Mouse (Mus musculus) G1E-ER4 (cell line): Measurements from ENCODE around the gene Prkag1. TPM values are rescaled to one million over a fixed set of nuclear protein-coding genes. Genes with fewer than 3 reads are reported as not detected.

Experiments used
- GATA1 ChIP-seq: IDR thresholded peaks from one replicate; pipeline ENCODE4 v1.8.0; 2012; ENCODE audit warnings: low read length, inconsistent platforms
- polyA plus RNA-seq: library from polyadenylated mRNA; stranded (reverse); fragments of >175 nt; gene quantifications from 2 replicates; pipeline ENCODE4 v1.2.3, GENCODE M21; 2012

The Prkag1 gene
- polyA plus RNA-seq, 1 experiment, result 155 TPM

DNA sequence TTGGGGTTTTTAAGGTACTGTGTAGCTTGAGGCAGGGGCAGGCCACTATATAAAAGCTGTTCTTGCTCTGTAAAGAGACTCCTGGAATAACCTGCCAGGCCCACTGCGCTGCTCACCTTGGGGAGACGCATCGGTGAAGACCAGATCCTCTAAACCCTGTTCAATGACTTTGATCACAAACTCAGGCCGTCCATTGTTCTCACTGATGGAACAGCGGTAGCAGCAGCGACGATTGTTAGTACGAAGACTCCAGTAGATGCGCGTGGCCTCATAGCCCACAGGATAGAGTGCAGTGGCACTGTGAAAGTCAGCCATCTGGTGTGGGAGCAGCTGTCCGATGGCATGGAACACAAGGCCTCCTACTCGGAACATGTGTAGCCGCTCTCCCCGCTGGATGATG, 7.8 kb upstream of the Prkag1 start:
- TF ChIP-seq GATA1, result no peak

DNA sequence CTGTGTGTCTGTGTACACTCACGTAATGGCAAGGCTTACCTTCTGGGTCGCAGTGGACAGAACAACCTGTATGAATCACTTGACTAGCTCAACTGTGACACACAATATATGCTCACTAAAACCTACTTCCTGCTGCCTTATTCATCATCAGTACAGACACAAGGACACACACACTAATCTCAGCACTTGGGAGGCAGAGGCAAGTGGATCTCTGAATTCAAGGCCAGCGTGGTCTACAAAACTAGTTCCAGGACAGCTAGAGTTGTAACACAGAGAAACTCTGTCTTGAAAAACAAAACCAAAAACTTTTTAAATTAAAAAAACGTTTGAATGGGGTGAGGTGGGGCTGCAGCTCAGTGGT, 6.4 kb upstream of the Prkag1 start:
- TF ChIP-seq GATA1, result no peak

DNA sequence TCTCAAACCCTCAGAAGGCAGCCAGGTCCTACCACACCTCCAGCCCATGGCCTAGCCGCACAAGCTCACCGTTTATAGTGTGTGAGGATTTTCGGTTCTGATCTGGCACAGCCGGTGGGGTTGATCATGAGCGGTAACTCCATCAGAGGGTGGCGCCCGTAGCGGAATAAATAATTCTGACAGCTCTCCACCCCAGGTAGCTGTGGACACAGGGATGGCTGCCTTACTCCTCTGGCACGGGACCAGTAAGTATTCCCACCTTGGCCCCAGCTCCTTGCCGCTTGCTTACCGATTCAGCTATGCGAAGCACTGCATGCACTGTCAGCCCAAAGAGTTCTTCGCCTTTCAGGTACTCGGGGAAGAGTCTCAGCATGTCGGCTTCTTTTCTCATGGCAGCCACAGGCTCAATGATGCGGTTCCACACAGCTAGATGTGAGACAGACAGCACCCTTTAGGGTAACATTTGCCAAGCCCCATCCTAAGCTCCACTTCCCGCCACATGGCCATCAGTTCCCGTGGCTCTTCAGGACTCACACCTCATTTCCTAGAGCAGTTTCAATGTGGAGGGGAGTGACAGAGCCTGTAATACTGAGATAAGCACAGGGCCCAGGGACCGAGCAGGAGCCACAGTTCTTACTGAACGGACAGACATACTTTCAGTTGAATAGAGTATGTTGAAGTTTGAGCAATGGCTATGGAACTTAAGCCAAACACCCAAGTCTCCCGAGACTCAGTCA, 5.9 kb upstream of the Prkag1 start:
- no peak for TF ChIP-seq GATA1

DNA sequence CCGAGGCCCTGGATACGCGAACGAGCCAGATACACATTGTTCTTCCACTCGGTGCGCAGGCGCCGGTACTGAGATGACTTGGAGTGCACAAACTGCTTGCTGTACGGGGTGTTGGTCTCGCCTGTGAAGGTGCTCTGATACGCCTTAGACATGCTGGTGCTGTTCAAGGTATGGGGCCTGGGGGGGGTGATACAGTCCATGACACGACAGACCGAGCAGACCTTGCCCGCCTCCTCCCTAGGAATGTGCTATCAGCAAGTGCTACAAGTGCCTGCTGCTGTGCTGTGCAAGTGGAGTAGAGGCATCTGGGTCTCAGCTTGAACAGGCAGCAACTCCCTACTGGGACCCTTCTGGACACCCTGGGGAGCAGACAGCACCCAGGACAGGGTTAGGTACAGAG, 4.0 kb upstream of the Prkag1 start:
- TF ChIP-seq GATA1, result no peak

DNA sequence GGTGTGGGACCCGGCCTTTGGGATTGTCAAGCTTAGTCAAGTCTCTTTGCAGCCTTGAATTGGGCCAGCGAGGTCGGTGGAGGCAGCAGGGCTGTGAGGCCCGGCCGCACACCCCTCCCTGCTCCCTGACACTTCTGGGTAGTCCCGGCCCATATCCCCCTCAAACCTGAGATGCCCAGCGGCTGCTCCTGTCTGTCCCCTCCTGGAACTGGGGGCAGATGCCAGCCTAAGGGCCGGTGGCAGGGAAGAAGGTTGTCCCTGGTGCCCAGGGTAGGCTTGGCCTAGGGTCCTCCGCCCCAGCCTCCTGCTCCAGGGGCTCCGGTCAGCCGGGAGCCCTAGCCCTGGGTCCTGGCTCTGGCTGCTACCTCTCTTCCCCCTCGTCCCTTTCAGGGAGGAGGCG, 2.7 kb upstream of the Prkag1 start:
- TF ChIP-seq GATA1, result no peak

DNA sequence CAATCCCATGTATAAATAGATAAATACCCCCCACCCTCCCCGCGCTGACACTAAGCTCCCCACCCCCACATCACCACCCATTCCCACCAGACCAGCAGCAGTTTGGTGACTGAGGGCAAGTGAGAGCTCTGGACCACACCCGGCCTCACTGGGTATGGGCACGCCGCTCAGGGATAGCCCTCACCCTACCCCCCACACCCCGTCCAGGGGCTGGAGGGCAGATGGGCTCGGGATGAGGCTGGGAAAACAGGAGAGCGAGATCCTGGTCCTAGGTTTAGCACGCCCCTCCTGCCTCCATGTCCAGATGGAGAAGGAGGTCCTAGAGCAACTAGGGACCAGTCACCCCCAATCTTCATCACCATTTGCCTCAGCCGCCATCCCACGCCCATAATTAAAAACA, 2.0 kb upstream of the Prkag1 start:
- TF ChIP-seq GATA1, result no peak

DNA sequence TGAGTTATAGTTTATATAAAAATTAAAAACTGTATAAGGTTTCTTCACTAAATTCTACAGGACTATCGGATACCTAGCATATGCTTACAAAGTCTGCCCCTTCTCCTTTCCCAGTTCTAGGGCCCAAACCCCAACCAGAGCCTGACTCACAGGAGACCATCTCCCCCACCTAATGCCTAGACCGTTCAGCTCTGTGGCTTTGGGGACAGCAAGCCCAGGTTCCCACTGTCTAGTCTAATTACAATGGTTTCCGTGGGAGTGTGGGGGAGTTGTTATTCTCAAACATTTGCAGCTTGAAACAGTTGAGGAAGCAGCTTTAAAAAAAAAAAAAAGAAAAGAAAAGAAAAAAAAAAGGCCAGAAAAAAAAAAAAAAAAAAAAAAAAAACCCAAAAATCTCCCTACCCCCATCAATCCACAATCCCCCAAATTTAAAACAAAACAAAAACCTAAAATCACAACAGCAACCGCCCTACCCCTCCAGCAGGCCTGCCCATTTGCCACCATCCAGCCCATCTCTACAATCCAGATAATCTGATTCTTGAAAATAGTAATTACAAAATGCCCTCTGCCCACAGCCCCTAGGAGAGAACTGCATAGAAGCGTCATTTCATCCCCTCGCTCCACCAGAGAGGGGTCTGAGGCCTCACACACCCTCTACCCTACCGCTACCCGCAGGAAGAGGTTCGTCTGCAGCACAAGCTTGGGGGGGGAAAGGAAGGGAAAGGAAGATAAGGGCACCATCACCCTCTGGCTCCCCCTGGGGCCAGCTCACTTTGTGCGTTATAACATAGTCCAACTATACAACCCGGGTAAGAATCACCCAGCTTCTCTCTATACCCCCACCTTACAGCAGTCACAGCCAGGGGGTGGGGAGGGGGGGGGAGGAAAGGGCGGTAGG, 1.1 kb upstream of the Prkag1 start:
- TF ChIP-seq GATA1, result no peak

DNA sequence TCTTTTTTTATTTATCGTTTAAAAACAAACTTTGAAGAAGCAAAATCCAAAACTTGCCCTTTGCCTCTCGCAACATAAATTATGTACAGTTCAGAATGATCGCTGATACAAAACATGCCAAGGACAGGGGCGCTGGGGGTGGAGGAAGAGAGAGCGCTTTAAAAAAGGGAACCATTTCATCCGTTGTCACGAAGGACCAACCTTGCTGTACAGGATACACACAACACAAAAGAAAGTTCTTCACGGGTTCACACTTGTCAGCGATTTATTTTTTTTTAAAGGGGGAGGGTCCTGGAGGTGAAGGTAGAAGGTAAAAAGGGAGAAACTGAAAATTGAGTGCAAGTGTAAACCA, 339 bp upstream of the Prkag1 start:
- TF ChIP-seq GATA1, result no peak

DNA sequence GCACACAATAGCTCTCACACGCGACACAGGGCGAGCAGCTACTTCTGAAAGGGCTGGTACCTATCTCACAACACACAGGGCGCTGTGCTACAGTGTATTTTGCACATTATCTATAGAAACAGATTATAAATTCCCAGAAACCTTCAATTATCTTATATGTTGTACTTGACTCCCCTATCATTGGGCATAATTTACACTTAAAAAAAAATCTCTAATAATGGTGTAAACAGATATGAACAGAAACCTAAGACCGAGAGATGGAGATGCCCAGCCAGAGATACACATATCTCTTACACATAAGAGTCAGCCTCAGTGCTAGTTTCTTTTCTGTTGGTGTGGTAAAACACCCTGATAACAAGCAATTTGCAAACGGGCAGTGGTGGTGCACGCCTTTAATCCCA, 3.7 kb downstream of the Prkag1 start:
- peak; percentile 69 for TF ChIP-seq GATA1

DNA sequence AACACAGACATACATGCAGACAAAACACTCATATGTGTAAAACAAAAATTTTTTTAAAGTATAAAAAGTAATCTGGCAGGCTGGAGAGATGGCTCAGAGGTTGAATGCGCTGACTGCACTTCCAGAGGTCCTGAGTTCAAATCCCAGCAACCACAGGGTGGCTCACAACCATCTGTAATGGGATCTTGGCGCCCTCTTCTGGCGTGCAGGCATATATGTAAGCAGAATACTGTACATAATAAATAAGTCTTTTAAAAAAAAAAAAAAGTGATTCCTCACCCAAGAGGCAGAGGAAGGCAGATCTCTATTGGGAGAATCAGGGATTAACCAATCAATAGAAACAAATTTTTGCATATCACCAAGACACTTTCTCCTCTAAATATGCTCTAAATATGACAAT, 7.9 kb downstream of the Prkag1 start:
- no peak for TF ChIP-seq GATA1

DNA sequence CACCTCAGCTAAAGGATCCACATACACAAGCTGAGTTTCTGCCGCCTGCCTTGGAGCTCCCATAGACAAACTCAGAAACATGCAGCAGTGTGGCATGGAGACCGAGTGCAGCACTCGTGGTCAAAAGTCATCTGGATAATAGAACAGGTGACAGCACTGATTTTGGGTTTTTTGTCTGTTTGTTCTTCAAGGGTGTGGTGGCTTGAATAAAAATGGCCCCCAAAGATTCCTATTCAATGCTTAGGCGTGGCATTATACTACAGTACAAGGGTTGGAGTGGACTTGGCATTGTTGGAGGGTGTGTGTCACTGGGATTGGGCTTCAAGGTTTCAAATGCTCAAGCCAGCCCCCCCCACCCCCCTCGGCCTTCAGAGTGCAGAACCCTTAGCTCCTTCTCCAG, 9.2 kb downstream of the Prkag1 start:
- no peak for TF ChIP-seq GATA1

DNA sequence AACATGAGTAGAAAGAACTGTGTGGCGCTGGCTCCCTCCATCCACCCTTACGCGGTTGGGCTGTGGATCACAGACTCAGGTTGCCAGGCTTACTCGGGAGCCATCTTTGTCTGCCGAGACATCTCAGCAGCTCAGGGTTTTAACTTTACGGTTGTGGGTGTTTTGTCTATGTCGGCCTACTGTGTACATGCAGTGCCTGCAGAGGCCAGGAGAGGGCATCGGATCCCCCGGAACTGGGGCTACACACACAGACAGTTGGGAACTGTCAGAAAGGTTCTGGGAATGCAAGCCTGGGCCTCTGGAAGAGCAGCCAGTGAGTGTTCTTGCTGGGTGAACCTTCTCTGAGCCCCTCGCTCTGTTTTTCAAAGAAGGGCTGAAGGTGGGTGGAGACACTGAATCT, 9.9 kb downstream of the Prkag1 start:
- TF ChIP-seq GATA1, result no peak

DNA sequence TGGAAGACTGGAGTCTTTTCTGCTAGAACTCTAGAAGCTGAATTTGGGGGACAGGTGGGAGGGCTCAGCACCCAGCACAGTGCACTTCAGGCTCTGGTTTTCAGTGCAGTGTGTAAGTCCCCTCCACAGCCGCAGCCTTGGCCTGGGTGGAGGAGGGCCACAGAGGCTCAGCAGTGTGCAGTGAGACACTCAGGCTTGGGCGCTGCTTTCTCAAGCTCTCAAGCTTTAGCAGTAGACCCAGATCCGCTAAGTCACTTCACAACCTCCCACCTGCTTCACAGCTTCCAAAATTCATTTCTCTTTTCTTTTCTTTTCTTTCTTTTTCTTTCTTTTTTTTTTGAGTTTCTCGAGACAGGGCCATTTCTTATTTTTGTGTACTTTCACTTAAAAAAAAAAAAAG, 10.4 kb downstream of the Prkag1 start:
- no peak for TF ChIP-seq GATA1

DNA sequence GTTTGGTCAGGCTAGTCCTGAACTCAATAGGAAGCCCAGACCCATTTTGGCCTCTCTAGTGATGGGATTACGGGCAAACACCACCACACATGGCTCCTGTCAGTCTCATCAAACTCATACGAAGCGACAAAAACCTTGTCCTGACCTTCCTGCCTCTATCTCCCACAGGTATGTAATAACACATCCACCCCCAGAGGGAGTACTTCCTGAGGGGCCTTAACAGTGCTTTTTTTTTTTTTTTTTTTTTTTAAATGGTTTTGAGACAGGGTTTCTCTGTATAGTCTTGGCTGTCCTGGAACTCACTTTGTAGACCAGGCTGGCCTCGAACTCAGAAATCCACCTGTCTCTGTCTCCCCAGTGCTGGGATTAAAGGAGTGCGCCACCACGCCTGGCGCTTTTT, 13.2 kb downstream of the Prkag1 start:
- no peak for TF ChIP-seq GATA1

DNA sequence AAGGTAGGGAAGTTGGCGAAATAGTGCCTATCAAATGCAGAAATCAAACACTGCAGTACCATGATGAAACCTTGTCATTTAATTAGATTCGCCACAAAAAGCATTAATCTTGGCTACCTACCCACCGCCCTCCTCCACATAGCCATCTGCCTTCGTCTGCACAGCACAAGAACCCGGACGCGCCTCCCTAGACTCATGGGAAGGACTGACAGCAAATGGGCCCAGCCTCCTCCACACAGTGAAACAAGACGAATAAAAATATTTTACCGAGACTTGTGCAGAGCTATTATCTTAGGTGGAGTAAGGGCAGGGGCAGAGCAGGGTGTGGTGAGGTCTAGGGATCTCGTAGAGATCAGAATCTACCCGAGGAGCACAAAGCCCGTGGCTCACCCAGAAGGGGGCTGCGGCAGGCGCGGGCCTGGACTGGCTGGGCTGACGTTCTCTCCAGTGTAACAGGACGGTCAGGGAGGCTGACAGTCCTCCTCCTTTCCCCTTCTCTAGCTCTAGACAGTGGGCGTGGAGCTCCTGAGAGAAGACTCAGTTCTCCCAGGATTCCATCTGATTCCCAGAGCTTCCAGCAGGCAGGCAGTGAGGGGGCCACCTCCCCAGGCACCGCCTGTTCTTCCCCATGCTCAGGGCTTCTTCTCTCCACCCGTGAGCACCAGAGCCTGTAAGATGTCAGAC, 18.4 kb downstream of the Prkag1 start:
- no peak for TF ChIP-seq GATA1

DNA sequence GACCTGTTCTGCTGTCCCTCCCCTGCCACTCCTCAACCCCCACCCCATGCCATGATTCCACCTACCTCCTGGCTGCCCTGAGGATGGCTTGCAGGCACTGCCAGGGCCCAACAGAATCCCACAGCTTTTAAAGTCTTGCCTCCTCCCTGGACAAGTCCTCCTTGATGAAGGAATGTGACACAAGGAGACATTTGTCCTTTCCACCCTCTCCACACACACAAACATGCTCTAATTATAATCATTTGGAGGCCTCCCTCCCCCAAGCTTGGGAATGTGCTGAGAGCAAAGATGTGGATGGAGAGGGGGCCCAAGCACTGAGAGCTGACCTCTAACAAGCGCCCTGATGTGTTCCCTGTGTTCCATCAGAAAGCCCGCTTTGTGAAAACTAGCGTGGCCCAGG, 21.9 kb downstream of the Prkag1 start, which contains the start of gene Ddn:
Gene Ddn (minus strand): TSS at position 101 of the 400 bp plus-strand sequence.
- no peak for TF ChIP-seq GATA1
